Mouse (Mus musculus) thymus, postnatal 25 days (tissue): ENCODE results near the gene Npr3.
"Not testable (repeated sequence)": the region's sequence is repeated elsewhere in the genome, so short reads cannot be mapped to it uniquely, and the experiment has no call there.

Source experiments
- DNase-seq: peaks from one replicate; pipeline ENCODE4 v3.0.0; 2022

Gene Npr3

GRCm38 (mm10) chr15:11881822-11882221 lies 25.3 kb downstream of the Npr3 start:
- no peak for DNase-seq

- no peak for DNase-seq
Measured at GRCm38 (mm10) chr15:11878334-11878733, 28.8 kb downstream of the Npr3 start.

- DNase-seq: no peak
Measured at GRCm38 (mm10) chr15:11877273-11877672, 29.8 kb downstream of the Npr3 start.

GRCm38 (mm10) chr15:11866918-11867317 lies 40.2 kb downstream of the Npr3 start:
- DNase-seq: no peak

GRCm38 (mm10) chr15:11863540-11863818 lies 43.6 kb downstream of the Npr3 start:
- DNase-seq: no peak

- DNase-seq: no peak
Measured at GRCm38 (mm10) chr15:11862785-11863539, 44.1 kb downstream of the Npr3 start.

- DNase-seq: no peak
Measured at GRCm38 (mm10) chr15:11862253-11862652, 44.8 kb downstream of the Npr3 start.

- DNase-seq: no peak
Measured at GRCm38 (mm10) chr15:11860259-11860658, 46.8 kb downstream of the Npr3 start.

- DNase-seq: no peak
Measured at GRCm38 (mm10) chr15:11859829-11860228, 47.3 kb downstream of the Npr3 start.

- DNase-seq: no peak
Measured at GRCm38 (mm10) chr15:11858411-11858810, 48.7 kb downstream of the Npr3 start.

- no peak for DNase-seq
Measured at GRCm38 (mm10) chr15:11845204-11846062, 61.7 kb downstream of the Npr3 start.

- no peak for DNase-seq
Measured at GRCm38 (mm10) chr15:11844115-11844514, 63.0 kb downstream of the Npr3 start.

- no peak for DNase-seq
Measured at GRCm38 (mm10) chr15:11841828-11842227, 65.3 kb downstream of the Npr3 start.

- DNase-seq: no peak
Measured at GRCm38 (mm10) chr15:11835913-11836312, 71.2 kb downstream of the Npr3 start.

- DNase-seq: not testable (repeated sequence)
Measured at GRCm38 (mm10) chr15:11822347-11822746, 84.7 kb downstream of the Npr3 start.

- no peak for DNase-seq
Measured at GRCm38 (mm10) chr15:11815551-11815950, 91.5 kb downstream of the Npr3 start.

- DNase-seq: no peak
Measured at GRCm38 (mm10) chr15:11803576-11803975, 103.5 kb downstream of the Npr3 start.

- DNase-seq: no peak
Measured at GRCm38 (mm10) chr15:11801863-11802722, 105.0 kb downstream of the Npr3 start.

- no peak for DNase-seq
Measured at GRCm38 (mm10) chr15:11794632-11795031, 112.5 kb downstream of the Npr3 start.
